Mouse (Mus musculus): ENCODE measurements at regions not wholly inside any gene's neighbourhood (a gene's known extent, or its start where the extent isn't known, plus 50 kb on each side); places are given as distances from the start of the nearest gene placed in this dataset.

DNA sequence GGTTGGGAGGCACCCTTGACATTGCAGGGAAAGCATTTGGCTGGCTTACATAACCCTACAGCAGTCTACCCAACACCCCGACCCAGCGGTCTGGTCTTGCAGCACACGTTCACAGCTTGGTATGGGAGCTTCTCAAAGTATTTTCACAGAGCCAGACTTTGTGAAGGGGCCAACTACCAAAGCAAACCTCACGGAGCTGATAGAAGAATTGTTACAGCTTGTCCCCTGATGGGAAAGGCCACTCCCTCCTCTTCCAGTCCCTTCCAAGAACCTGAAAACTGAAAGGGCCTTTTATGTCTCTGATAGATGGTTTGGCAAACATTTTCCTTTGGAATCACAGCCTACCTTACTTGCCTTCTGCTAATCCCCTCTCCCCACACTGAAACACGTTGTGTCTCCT, 341.6 kb downstream of the Pik3r1 start:
- DNase-seq: no peak

DNA sequence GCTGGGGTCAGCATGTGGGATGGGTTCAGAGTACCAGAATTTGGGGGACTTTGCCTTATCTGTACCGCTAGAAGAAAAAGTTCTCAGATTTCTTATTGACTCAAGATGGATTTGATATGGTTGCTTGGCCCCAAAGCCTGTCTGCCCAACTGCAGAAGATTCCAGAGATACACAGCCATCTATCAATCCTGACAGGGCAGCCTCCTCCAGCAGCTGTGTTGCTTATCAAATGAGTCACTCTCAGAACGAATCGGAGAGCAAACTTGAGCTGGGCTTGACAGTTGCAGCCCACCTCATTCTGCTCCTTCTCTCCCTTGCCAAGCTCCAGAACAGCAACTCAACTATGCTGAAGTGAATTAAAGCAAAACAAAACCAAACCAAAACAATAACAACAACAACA, 345.9 kb downstream of the Pik3r1 start:
- no peak for DNase-seq

GRCm38 (mm10) chr13:101419457-101420025, 348.5 kb downstream of the Pik3r1 start:
- DNase-seq: peak; percentile 16

- no peak for DNase-seq
These were observed 349.7 kb downstream of the Pik3r1 start for GRCm38 (mm10) chr13:101418272-101418671.

DNA sequence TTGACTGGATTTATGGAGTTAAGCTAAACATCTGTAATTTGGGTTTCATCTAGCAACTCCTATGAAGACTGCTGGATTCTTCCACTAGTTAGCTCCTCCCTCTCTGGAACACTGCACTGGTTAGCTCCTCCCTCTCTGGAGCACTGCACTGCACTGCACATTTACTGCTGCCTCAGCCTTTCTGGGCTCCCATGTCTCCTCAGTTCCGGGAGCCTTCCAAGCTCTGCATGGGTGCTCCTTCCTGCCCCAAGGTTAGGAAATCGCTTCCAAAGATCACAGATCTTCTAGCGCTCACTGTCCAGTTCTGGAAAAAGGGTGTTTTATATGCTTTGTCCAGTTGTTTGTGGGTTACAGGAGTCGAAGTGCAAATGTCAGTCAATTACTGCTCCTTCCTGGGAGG, 359.1 kb downstream of the Pik3r1 start:
- DNase-seq: no peak

GRCm38 (mm10) chr13:101407633-101408032, 360.4 kb downstream of the Pik3r1 start:
- no peak for DNase-seq

GRCm38 (mm10) chr13:101373581-101374189, 394.3 kb downstream of the Pik3r1 start:
- DNase-seq: no peak

DNA sequence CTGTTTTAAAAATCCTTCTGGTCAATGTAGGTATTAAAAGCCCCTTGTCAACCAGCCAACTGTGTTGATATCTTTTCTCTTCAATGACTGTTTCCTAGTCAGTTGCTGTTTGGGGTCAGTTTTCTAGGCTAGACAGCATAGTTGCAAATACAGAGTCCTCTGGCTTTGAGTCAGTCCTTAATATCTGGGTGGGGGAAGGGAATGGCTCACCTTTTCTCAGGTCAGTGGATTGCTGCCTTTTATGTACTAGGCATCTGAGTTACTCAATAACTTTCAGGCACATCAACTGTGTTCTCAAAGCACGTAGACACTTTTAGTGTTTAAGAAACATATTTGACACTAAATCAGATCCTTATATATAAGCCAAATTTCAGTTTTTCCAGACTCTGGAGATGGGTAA, 396.1 kb downstream of the Pik3r1 start:
- DNase-seq: no peak

DNA sequence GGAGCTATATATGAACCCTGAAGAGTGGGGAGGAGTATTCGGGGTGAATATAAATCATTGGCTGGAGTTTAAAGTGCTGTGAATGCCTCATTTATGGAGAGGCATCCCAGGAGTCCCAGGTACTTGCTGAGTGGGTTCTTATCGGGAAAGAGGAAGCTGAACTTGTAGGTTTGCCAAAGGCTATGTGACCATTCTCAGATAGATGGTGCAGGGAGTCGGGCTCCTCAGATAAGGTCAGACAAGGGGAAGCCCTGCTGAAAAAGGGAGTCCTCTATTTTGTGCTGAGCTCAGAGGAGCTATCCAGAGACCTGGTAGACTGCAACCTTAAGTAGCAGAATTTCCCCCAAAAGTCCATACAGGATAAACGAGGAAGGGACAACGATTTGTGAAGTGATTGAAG, 399.8 kb downstream of the Pik3r1 start:
- DNase-seq: no peak

DNA sequence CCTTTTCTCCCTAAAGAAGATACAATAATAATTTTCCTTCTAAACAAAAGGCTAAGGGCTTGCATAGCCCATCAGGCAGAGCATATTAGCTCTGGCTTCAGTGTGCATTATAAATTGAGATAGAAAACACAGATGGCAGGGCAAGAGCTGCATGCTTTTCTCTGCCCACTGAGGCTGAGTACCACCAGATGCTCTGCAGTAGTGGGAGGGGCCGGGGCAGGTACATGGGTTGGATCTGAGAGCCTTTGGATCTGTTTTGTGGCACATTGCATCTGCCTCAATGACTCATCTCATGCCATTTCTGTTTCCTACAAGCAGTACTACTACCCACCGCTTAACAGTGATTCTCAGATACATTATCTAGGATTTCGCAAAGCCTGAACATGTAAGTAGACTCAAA, 412.7 kb downstream of the Pik3r1 start:
- no peak for DNase-seq

DNA sequence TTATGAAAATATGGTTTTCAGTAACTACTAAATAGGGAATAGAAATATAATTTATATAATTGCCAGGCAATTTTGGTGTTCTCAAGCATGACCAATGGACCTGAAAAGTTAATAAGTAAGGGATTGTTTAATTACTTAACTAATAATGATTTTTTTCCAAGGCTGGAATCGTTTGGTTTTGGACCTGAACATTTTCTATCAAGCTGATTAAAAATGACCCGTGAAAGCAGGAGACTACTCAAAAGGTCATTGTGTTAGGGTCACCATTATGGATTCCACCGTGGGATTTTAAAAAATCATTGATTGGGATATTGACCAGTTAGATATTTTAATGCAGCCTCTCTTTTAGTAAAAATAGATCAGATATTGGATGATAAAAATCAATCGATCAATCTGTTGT, 416.9 kb downstream of the Pik3r1 start:
- DNase-seq: no peak

DNA sequence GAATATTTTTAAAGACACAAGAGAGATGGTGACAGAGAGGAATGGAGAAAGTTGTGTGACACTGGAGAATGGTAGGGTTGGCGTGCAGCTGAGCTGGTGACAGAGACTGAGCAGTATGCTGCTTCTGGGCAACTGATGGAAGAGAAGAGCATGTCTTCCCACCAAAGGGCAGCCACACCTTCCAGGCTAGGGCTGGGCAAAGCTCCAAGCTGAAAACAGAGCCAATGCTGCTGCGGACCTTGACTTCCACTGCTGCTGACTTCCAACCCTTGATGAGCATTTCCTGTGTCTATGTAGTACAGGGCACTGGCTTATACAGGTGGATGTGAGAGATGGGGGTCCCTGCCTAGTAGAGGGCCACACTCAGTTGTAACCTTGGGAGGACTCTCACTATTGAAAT, 418.7 kb downstream of the Pik3r1 start:
- DNase-seq: no peak

DNA sequence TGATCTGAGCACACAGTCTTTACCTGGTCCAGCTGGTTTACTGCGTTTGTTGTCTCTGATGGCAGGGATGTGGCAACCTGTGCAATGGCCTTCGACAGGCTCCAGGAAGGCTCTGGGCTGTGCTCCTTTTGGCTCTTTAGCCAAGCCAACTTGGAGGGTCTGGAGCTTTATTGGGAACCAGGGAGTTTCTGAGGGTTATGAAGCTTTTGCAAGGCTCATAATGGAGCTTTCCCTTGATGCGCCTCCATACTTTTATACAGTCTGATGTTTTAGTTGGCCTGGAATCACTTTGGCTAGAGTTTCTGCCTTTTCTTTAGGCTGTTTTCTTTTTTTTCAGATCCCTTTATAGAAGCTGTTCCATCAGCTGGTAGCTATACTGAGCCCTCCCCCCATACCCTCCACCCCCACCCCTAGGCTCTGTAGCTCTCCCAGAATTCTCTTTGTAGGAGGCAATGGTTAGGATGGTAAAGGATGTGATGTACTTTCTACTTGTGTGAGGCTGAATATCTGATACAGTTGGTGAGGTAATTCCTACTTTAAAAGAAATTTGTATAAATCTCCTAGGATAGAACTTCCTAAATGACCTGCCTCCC, 429.6 kb downstream of the Pik3r1 start:
- no peak for DNase-seq

GRCm38 (mm10) chr13:101318621-101319020, 449.4 kb downstream of the Pik3r1 start:
- no peak for DNase-seq

GRCm38 (mm10) chr13:101316336-101316735, 451.7 kb downstream of the Pik3r1 start:
- DNase-seq: no peak

DNA sequence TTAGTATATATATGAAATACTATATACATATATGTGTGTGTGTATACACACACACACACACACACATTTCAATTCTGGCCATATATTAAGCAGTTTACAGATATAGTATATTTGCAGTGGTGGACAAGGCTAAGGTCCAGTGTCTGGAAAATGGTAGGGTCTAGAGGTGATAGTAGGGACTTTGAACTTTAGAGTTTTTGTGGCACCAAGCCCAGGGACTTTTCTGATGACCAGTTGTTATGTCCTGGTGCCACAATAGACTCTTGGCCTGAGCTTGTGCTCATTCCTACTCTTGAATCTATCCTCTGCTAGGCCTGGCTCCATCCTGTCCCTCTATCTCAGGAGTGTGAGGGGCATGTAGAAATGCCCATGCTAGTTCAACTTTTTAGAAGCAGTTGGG, 454.0 kb downstream of the Pik3r1 start:
- no peak for DNase-seq

GRCm38 (mm10) chr13:101311634-101312314, 456.2 kb downstream of the Pik3r1 start:
- no peak for DNase-seq

- DNase-seq: no peak
These were observed 459.3 kb downstream of the Pik3r1 start for GRCm38 (mm10) chr13:101308724-101309123.

DNA sequence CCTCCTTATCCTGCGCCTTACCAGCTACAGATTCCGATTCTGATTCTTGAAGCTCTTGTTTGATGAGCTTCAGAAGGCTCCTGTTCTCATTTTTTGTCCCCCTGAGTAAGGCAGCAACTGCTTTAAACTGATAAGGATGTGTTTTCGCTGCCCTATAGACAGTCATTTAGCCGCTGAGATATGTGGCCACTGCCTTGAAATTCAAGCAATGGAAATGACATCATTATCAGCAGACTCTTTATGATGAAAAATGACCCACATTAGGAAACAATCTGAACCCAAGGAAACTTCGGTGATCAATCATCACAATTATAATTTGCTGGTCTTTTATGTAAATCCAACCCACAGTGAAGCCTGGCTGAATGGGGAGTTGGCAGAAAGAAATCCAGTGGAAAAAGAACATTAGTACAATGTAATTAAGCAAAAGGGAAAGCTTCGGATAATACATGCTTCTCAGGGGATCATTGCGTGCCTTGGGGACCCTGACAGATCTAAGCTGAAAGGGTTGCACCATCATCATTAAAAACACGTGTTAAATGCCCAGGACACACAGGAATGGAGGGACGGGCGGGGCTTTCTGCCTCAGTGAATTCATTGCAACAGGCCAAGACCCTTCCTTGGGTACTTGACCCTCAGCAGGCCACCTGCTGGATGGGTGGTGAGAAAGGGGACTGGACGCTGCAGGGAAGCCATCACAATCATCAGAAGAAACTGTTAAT, 462.2 kb downstream of the Pik3r1 start:
- peak; percentile 34 for DNase-seq

GRCm38 (mm10) chr13:101305063-101305462, 463.0 kb downstream of the Pik3r1 start:
- peak; percentile 35 for DNase-seq

DNA sequence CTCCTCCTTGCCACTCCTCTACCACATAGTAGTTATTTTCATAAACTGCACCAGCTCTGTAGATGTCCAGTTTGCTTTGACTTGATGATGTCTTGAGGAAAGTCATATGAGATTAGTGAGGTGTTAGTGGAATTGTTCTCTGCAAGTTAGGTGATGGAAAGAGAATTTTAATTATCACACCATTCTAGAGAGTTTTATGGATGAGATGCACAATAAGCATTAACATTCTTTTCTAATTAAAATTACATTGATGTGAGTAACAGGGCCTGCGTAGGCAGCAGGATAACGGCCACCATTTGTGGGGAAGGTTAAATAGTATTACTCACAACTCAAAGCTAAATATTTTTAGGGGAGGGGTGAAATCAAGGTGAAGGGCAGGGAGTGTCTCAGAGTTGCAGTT, 466.7 kb downstream of the Pik3r1 start:
- no peak for DNase-seq

DNA sequence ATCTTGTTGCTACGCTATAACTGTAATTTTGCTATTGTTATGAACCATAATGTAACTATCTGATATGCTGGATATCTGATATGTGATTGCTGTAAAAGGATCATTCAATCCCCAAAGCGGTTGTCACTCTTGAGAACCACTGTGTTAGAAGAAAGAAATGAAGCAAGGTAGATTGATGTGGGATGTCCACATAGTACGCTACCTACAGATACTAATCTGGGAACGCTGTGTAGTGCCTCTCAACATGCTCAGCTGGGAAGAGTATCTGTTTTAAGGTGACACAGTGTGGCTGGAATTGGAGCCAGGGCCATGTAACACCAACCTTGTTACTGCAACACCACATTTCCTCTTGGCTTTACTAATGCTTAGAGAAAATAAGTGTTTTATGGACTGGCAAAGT, 456.2 kb upstream of the Slc30a5 start:
- no peak for DNase-seq

- DNase-seq: peak; percentile 24
These were observed 453.9 kb upstream of the Slc30a5 start for GRCm38 (mm10) chr13:101287131-101287530.

Measured in retina, postnatal 1 day (tissue).